Mouse (Mus musculus) heart, embryonic 11.5 days (tissue): ENCODE measurements around the gene Aak1. TPM values are rescaled to one million over a fixed set of nuclear protein-coding genes. Genes with fewer than 3 reads are reported as not detected.

Experiments used
- ATAC-seq: fragments of 200-750 bp; cut with Nextera tagmentation; replicated peaks from 2 replicates; pipeline ENCODE4 v1.8.0; 2017; ENCODE audit warnings: moderate library complexity; ENCODE audit not compliant: insufficient number of reproducible peaks, low FRiP score, low TSS enrichment
- H3K27ac ChIP-seq: fragments of 300-500 bp; sonication (generic); 2 replicates; pipeline ENCODE4 v1.5.1; 2014; ENCODE audit warnings: mild to moderate bottlenecking, low read depth, low read length
- H3K27me3 ChIP-seq: fragments of 300-500 bp; sonication (generic); 2 replicates; pipeline ENCODE4 v1.6.1; 2014; ENCODE audit warnings: mild to moderate bottlenecking, low read length, mixed read lengths; ENCODE audit not compliant: control insufficient read depth, insufficient read depth
- H3K36me3 ChIP-seq: fragments of 300-500 bp; sonication (generic); 2 replicates; pipeline ENCODE4 v1.6.1; 2014; ENCODE audit warnings: mild to moderate bottlenecking, low read length, moderate library complexity, mixed read lengths; ENCODE audit not compliant: control insufficient read depth, insufficient read depth
- H3K4me1 ChIP-seq: fragments of 300-500 bp; sonication (generic); 2 replicates; pipeline ENCODE4 v1.6.1; 2014; ENCODE audit warnings: low read length; ENCODE audit not compliant: control insufficient read depth, insufficient read depth
- H3K4me2 ChIP-seq: fragments of 300-500 bp; sonication (generic); 2 replicates; pipeline ENCODE4 v1.6.1; 2014; ENCODE audit warnings: mild to moderate bottlenecking, moderate library complexity
- H3K4me3 ChIP-seq: fragments of 300-500 bp; sonication (generic); 2 replicates; pipeline ENCODE4 v1.5.1; 2014; ENCODE audit warnings: low read depth, low read length
- H3K9ac ChIP-seq: fragments of 300-500 bp; sonication (generic); 2 replicates; pipeline ENCODE4 v1.6.1; 2014; ENCODE audit warnings: mild to moderate bottlenecking, low read depth, low read length, moderate library complexity
- H3K9me3 ChIP-seq: fragments of 300-500 bp; sonication (generic); replicated peaks from 2 replicates; pipeline ENCODE4 v1.6.1; 2016; ENCODE audit warnings: low read length; ENCODE audit not compliant: control insufficient read depth
- WGBS: fragments of 180-500 bp; shearing (Covaris S2); extraction: QIAGEN DNeasy Blood & Tissue Kit; methylation state at CpG from one replicate; pipeline ENCODE4 v1.1.7; 2014; ENCODE audit not compliant: insufficient replicate concordance; 5-methylcytosine and 5-hydroxymethylcytosine counted together
- polyA plus RNA-seq: library from polyadenylated mRNA; unstranded; fragments of >200 nt; fragmentation: Nextera tagmentation; extraction: Ambion mirVana; gene quantifications from 2 replicates; pipeline ENCODE4 v1.2.1, GENCODE M21; 2014

Gene Aak1
- polyA plus RNA-seq, 1 experiment from 2014 or later: 24.3 TPM

- H3K4me3 ChIP-seq: peak overlapping the region; percentile 90; the same call in 1 of the 2 replicates
- no peaks in the 10 kb centered on the region for H3K9me3 ChIP-seq
- H3K27ac ChIP-seq: no peak overlapping the region
- no peaks in the 10 kb centered on the region for H3K36me3 ChIP-seq
- WGBS: 83% methylated on average over 8 of the region's 8 CpGs
- ATAC-seq: no peak
- no peaks in the 10 kb centered on the region for H3K27me3 ChIP-seq
- peaks cover 25% of the 10 kb centered on the region for H3K4me1 ChIP-seq
- no peak overlapping the region for H3K9ac ChIP-seq
- H3K4me2 ChIP-seq: peak overlapping the region; percentile 79
Measured at GRCm38 (mm10) chr6:86847816-86848215, 1.5 kb upstream of the Aak1 start.

DNA sequence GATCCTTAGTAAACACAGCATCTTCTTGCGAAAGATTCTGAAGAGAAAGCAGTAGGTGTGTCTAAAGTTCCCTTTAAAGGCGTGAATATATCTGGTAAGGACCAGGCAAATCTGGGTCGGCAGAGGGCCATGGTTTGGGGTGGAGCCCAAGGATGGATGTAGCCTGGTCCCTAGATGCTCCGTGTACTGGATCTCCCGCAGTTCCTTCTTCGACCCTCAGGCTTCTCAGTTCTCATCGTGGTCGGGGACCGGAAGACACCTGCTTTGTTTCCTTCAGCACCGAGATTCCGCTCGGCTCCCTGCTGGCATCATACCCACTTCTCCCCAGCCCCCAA is 770 bp upstream of the Aak1 start:
- Histone ChIP-seq H3K9me3 (no peaks in the 10 kb centered on the region), H3K36me3 (no peaks in the 10 kb centered on the region), H3K27me3 (no peaks in the 10 kb centered on the region), H3K4me3 (peak overlapping the region; percentile 90), H3K27ac (peak overlapping the region; percentile 98), H3K9ac (peak overlapping the region; percentile 96), H3K4me2 (peak overlapping the region; percentile 79), H3K4me1 (peaks cover 31% of the 10 kb centered on the region)
- ATAC-seq: 0 out of 2 replicates have a peak, but pooled peaks have one; percentile 9
- under 1% methylated on average over 12 of the region's 12 CpGs for WGBS

- Histone ChIP-seq H3K9me3 (no peaks in the 10 kb centered on the region), H3K4me2 (peak overlapping the region; percentile 79), H3K4me3 (peak overlapping the region; percentile 90), H3K4me1 (peaks cover 42% of the 10 kb centered on the region), H3K27ac (peak overlapping the region; percentile 98), H3K27me3 (no peaks in the 10 kb centered on the region), H3K9ac (peak overlapping the region; percentile 96), H3K36me3 (no peaks in the 10 kb centered on the region)
- peak; percentile 32 for ATAC-seq
- 0% methylated on average over 36 of the region's 36 CpGs for WGBS
Measured at GRCm38 (mm10) chr6:86849692-86850445, 552 bp downstream of the Aak1 start.

DNA sequence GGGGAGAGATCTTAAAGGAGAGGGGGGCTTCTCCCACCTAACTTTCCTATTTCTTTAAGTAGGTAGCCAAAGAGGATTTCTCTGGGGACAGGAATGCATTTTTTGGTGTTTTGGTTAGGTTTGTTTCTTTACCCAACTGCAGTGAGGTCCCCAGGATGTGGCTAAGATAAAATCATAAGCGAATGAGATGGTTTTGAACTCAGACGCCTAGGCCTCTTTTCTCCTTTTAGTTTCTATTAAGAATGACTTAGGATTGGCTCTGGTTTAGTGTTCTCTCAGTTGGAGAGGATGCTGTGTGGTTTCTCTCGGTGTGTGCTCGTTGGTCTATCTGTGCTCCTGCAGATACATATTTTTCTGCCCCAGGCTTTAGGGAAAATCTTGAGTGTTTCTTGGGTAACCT is 1.3 kb downstream of the Aak1 start:
- Histone ChIP-seq H3K4me2 (peak overlapping the region; percentile 79), H3K36me3 (no peaks in the 10 kb centered on the region), H3K9me3 (no peaks in the 10 kb centered on the region), H3K4me3 (peak overlapping the region; percentile 90), H3K4me1 (peaks cover 42% of the 10 kb centered on the region), H3K9ac (peak overlapping the region; percentile 96), H3K27ac (0 out of 2 replicates have a peak overlapping the region, but pooled peaks have one; percentile 98), H3K27me3 (no peaks in the 10 kb centered on the region)
- WGBS: 19% methylated on average over 4 of the region's 4 CpGs
- ATAC-seq: no peak

GRCm38 (mm10) chr6:86851561-86851960 is 2.2 kb downstream of the Aak1 start:
- ATAC-seq: no peak
- Histone ChIP-seq H3K4me3 (peak overlapping the region; percentile 90), H3K4me2 (peak overlapping the region; percentile 79), H3K27ac (no peak overlapping the region), H3K9ac (0 out of 2 replicates have a peak overlapping the region, but pooled peaks have one; percentile 2), H3K36me3 (no peaks in the 10 kb centered on the region), H3K27me3 (no peaks in the 10 kb centered on the region), H3K9me3 (no peaks in the 10 kb centered on the region), H3K4me1 (peaks cover 42% of the 10 kb centered on the region)
- 0% methylated on average over 1 of the region's 1 CpGs for WGBS

- H3K4me3 ChIP-seq: no peak overlapping the region
- 82% methylated on average over 3 of the region's 3 CpGs for WGBS
- H3K36me3 ChIP-seq: no peaks in the 10 kb centered on the region
- H3K4me2 ChIP-seq: no peak overlapping the region
- H3K27ac ChIP-seq: no peak overlapping the region
- no peak overlapping the region for H3K9ac ChIP-seq
- H3K9me3 ChIP-seq: no peaks in the 10 kb centered on the region
- H3K27me3 ChIP-seq: no peaks in the 10 kb centered on the region
- no peak for ATAC-seq
- peaks cover 42% of the 10 kb centered on the region for H3K4me1 ChIP-seq
Measured at GRCm38 (mm10) chr6:86853928-86854327, 4.6 kb downstream of the Aak1 start.

DNA sequence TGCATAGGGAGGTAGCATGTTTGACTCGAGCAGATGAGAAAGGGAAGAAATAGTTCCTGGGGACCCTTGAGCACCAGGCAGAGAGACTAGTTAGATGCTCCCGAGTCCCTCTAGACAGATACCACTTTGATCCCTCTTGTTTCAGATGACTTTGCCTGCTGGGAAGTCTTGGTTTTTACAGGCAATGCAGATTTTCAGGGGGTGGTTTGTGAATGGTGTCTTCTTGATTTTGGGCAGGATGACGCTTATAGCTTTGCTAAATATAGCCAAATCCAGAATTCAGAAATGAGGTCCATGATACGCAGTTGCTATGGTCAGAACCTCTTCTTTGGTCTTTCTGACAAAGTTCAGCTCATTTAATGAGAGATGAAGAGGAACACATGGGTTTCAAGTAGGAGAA is 5.6 kb downstream of the Aak1 start:
- no peak overlapping the region for H3K4me3 ChIP-seq
- H3K4me2 ChIP-seq: no peak overlapping the region
- H3K27ac ChIP-seq: no peak overlapping the region
- peaks cover 4% of the 10 kb centered on the region; the same call in 1 of the 2 replicates for H3K36me3 ChIP-seq
- no peak for ATAC-seq
- peaks cover 42% of the 10 kb centered on the region for H3K4me1 ChIP-seq
- H3K27me3 ChIP-seq: no peaks in the 10 kb centered on the region
- H3K9ac ChIP-seq: no peak overlapping the region
- WGBS: 77% methylated on average over 4 of the region's 4 CpGs
- H3K9me3 ChIP-seq: no peaks in the 10 kb centered on the region

- 72% methylated on average over 3 of the region's 3 CpGs for WGBS
- Histone ChIP-seq H3K36me3 (peaks cover 8% of the 10 kb centered on the region; the same call in 1 of the 2 replicates), H3K9ac (no peak overlapping the region)
Measured at GRCm38 (mm10) chr6:86858606-86859005, 9.3 kb downstream of the Aak1 start.

More at GRCm38 (mm10) chr6:86858606-86859005, 9.3 kb downstream of the Aak1 start:
- no peak for ATAC-seq
- Histone ChIP-seq H3K4me2 (no peak overlapping the region), H3K4me3 (no peak overlapping the region), H3K27ac (no peak overlapping the region), H3K27me3 (no peaks in the 10 kb centered on the region), H3K9me3 (no peaks in the 10 kb centered on the region), H3K4me1 (peaks cover 18% of the 10 kb centered on the region)
